Mouse (Mus musculus) left cerebral cortex, postnatal 36 days (tissue): ENCODE measurements around the gene Zfp184. TPM values are rescaled to one million over a fixed set of nuclear protein-coding genes. Genes with fewer than 3 reads are reported as not detected.
A peak's percentile ranks its signal among the peaks of the same experiment; 100 is the strongest.

Experiments used
- DNase-seq, 2 experiments: peaks; one replicate each; pipeline ENCODE4 v3.0.0; 2021 to 2022; ENCODE audit warnings: low spot score in 2 of 2, mixed read lengths in 1 of 2
- intact Hi-C: fragments of 180-260 bp; cut with DNase I; formaldehyde crosslinking; loops from one replicate; pipeline ENCODE4 v1.15.1; 2025
- total RNA-seq, 2 experiments: library from RNA; stranded (reverse); gene quantifications; 2 replicates each; pipeline ENCODE4 v1.2.3; 2021

Gene Zfp184
- total RNA-seq, 2 experiments from 2014 or later = 3.7 to 4.2 TPM

DNA sequence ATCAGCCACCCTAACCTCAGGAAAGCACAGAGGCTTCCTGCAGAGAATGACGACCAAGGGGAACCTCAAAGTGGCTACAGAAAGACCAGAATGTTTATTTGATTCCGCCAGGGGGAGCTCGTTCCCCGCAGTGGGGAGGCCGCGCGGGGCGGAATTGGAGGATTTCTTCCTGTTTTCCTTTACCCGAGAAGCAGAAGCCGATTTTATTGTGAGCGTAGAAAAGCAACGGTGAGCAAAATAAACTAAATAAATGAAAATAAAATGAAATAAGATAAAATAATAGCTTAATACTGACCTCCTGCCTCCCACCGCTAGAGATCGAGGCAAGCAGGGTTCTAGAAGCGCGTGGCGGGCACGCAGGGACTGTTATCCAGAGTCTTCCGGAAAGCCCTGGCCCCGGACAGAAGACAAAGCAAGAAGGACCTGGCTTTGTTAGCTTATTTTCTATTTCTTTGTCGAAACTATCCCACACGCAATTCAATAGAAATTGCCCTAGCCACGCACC, 29.4 kb downstream of the Zfp184 start:
- intact Hi-C loops = loop anchor here (1.0 to 2.0 kb wide), 2 partner anchors 33 to 55 kb away; no protein-coding TSS in a partner anchor
- peak; percentile 89 to 91 for DNase-seq

DNA sequence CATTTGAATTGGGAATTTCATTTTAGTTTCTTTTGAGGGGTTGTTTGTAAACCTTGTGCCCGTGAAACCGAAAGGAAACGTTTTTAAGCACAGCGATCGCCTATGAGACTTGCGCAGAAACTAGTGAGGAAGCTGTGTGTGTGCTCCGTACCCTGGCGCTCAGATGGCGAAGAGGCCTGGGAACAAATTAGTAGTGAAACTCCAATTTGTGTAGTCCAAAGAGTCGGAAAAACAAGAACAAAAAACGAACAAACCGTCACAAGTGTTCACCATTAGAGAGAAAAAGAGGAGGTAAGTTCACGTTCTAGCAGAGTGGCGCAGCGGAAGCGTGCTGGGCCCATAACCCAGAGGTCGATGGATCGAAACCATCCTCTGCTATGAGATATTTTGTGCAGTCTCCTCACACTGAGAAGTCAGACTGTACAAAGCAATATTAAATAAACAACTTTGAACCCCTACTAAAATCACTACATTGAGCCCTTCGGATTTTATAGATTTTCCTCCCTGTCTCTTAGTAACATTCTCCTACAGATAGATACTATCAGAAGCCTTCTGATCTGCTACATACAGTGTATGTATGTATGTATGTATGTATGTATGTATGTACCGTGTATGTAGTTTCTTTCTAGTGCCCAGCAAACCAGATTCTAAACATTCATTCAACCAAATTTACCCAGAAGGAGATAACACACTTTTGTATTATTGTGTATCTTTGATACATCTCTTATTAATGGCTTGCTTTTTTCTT, 30.0 kb downstream of the Zfp184 start:
- intact Hi-C loops = loop anchor here (1.0 to 2.0 kb wide), 2 partner anchors 34 to 54 kb away; no protein-coding TSS in a partner anchor
- peak; percentile 60 to 65 for DNase-seq

DNA sequence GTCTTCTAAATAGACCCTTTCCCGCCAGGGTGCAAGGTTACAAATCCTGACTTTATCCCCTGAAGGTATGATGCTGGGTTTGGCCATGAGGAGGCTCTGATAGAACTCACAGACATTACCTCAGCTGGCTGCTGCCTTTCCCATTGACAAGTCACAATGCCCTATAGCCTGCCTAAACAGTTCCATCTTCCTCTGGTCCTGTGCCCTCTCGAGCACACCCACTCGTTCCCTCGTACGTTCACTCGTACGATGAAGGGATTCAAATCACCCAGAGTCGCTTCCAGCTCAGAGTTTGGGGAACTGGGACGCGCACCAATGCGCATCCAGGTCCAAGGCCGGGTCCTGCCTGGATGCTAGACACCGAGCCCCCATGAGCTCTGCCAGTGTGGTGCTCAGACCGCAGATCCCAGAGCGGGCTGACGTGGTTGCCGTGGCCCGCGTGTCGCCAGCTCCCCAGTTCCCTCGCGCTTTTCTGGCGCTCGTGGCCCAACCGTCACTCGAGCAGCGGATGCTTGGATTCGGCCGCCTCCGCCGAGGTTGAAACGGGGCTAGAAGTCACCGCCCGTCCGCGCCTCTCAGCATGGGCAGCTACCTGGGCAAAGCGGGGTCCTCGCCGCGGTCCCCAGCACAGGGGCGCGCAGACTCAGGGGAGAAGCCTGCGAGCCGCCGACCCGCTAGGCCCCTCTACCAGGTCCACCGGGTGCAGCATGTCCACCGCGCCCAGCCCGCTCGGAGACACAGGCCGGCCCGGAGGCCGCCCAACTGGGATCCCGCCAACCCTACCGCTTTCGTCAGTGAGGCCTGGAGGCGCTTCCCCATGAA, 36.3 kb downstream of the Zfp184 start, which contains the start of gene Pom121l2:
Pom121l2 (plus strand) TSS at position 214 of the 822 bp plus-strand sequence.
- peak; percentile 22 to 32 for DNase-seq
- intact Hi-C loops = no loop called here

DNA sequence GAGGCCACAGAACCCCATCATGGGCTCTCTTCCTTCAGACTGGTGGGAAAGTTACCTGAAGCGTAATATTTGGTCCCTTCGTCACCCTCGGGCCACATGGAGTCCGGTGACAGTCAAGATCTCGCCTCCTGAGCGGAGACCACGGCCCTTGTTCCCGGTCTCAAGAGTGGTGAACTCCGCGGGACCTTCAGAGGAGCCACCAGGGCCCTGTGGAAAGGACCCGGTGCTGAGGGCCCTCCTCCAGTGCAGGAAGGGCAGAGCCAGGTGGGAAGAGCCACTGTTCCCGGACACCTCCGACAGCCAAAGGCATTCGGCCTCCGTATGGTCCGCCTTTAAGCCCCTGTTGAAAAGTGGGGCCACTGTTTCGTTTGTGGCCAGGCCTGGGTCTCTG, 36.9 kb downstream of the Zfp184 start:
- DNase-seq = no peak
- intact Hi-C loops = no loop called here

DNA sequence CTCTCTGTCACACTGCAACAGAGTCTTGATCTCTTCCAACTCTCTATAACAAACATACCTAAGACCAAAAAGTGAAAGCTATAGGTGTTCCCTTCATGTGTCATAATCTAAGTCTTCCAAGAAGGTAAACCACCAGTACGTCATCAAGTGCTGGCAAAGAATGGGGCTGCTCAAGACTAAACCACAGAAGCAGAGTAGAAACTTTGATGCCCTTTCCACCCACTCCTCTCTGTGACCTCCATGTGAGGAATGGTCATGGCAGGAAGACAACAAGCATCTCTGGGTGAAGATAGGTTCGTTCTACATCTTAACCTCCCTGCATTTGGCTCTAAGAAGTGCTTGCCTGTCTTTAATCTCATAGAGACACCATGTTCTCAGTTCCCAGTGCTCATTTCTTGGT, 39.6 kb downstream of the Zfp184 start:
- DNase-seq = no peak
- intact Hi-C loops = no loop called here

DNA sequence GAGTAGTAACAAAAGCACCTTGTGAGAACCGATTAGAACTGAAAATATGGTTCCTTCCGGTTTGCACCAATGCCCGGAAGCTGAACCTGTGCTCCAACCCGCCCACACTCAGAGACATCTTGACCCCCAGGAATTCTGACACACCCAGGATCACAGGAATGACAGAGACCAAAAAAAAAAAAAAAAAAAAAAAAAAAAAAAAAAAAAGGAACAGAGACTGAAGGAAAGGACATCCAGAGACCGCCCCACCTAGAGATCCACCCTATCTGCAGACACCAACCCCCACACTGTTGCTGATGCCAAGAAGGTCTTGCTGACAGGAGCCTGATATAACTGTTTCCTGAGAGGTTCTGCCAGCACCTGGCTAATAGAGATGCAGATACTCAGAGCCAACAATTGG, 47.7 kb downstream of the Zfp184 start:
- DNase-seq = no peak
- intact Hi-C loops = no loop called here

DNA sequence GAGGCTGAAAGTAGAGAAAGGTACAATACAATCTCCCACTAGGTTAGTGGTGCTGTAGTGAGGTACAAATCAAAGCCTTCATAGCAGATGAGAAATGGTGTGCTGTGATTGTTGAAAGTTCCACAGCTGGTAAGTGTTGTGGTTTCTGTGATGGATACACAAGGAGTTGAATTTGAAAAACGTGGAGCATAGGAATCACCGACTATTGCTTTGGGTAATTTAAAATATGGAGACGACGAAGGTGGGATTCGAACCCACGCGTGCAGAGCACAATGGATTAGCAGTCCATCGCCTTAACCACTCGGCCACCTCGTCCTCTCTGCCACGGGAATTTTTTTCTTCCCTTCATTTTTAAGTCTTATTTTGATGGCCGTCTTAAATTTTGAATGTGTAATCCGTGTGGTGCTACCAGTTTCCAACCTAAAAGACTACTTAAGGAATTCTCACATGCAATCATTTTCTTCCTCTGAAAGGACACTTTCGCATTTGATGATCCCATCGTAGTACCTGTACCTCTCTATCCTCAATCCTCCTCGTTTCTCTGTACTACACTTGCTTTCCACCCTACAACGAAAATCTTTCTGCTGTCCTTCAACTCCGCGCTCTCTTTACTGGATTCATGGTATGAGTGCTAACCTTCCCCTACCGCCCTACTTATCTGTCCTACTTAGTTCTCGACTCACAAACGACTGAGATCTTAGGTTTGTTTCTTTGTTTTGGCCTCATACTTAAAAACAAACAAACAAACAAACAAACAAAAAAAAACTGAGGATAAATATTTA, 49.3 kb downstream of the Zfp184 start:
- intact Hi-C loops = no loop called here
- DNase-seq = peak in 1 of 2 experiments; percentile 31

DNA sequence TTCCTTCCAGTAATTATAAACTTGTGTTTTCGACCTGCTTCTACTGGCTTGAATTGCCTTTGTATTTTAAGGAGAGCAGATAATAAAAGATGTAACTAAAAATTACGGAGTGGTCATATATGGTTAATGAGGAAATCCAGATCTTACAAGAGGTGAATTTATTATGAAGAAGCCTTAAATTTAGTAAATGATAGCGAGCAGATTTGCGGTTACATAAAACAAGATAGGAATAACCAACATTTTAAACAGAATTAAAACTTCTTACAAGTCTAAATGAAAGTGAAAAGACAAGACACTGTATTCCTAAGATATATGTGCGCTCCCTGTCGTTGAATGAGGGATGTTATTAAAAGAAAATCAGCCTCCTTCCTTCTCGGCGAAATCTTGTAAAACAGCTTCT, 50.0 kb downstream of the Zfp184 start:
- intact Hi-C loops = loop anchor here (5.0 kb wide), 1 partner anchor 78 kb away; no protein-coding TSS in a partner anchor
- no peak for DNase-seq

DNA sequence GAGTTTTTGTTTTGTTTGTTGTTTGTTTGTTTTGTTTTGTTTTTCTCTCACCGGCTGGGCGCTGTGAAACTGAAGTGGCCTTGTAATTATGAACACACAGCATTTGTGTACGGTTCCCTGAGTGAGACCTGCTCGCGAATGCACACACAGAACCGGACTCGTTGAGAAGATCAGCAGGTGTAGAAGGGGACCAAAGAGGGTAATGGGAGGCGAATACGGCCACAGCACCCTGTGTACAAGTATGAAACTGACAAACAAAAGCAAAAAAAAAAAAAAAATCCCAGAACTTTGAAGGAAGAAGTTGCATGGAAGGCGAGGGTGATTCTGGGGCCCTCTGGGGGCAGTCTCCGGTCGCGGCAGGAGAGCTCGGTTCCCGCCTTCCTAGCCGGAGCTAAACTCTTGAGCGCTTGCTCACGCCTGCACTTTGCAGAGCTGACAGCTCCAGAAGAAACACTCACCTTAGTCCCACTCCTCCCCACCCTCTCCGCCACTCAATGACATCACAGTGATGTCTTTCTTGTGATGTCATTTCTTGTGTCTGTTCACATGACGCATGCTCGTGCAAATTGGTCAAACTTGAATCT, 50.5 kb downstream of the Zfp184 start:
- DNase-seq = no peak
- intact Hi-C loops = loop anchor here (5.0 kb wide), 1 partner anchor 78 kb away; no protein-coding TSS in a partner anchor

DNA sequence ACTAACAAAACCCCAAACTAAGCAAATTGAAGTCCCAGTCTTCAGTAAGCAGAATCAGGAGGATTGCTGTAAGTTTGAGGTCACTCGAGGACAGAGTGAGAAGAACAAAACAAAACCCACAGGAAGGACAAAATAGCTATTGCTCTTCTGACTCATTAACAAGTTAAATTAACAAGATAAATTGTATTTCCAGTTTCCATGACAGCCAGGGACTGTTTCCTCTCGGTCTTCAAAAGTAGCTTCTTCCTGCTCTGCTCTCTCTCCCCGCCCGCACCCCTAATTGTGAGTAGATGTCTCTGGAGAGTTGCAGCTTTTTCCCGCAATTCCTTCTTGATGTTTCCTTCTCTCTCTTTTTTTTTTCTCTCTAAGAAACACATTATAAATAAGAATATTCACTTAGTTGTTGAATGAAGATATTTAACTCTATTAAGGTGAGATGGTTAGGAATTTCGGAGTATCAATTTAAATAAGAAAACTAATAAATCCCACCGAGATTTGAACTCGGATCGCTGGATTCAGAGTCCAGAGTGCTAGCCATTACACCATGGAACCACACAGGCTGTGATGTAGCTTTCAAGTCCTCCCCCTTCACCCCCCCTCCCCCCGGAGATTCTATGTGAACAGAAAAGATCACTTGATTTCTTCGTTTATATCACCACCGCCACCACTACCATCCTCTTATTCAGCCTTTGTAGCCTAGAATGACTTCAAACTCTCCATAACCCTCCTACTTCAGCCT, 51.4 kb downstream of the Zfp184 start:
- DNase-seq = no peak
- intact Hi-C loops = loop anchor here (5.0 kb wide), 1 partner anchor 79 kb away; no protein-coding TSS in a partner anchor

DNA sequence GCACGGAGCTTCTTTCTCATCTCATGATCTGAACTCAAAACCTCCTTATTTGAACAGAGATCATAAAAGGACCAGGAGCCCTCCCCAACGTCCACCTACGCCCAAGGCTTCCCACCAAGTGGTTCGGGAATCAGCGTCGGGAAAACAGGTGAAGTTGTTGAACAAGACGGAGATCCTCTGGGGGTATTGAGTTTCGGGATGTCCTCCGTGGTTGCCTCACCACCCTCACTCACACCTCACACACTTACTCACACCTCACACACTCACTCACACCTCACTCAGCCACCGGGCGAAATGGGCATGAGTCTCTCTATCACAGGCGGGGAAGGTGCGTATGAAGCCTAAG, 51.9 kb downstream of the Zfp184 start:
- intact Hi-C loops = loop anchor here (5.0 kb wide), 1 partner anchor 80 kb away; no protein-coding TSS in a partner anchor
- DNase-seq = peak in 1 of 2 experiments; percentile 16

DNA sequence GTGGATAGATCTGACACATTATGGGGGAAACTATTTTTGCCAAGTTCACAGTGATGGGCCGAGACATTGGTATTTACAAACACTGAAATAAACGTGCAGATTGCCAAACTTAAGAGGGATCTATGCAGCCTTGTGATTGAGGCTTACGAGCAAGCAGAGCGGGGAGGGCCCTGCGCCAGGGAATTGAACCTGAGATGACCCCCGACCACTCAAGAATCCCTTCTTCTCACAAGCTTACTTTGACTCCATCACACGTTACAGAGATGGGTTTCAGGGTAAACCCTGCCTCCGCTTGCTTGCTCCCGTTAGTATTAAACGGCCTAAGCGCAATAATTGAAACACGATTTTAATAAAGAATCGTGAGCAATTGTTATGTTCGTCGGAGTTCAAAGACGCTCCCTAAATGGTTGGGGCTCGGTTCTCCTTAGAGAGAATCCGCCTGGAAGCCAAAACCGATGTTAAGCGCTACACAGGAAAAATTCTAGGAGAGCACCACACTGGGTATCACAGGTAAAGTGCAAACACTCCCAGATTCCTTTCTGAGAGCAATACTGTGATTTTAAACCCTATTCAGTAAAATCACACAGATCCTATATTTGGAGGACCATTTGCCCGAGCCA, 52.4 kb downstream of the Zfp184 start:
- no peak for DNase-seq
- intact Hi-C loops = loop anchor here (5.0 kb wide), 1 partner anchor 80 kb away; no protein-coding TSS in a partner anchor

DNA sequence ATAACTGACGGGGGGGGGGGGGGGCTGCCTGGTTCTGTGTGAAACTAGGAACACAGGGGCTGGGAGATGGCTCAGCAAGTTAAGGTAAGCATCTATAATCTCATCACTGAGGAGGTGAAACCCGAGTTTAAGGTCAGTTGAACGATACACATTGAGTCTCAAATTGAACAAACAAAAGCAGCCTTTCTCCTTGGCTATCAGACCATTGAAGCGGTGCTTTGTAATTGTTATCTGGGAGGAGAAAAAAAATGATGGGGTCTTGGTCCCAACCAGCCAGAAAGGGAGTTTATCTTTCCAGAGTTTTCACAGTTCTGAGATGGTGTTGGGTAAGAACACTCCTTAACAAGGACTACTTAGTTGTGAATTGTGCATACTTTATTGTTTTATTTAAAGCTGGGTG, 52.9 kb downstream of the Zfp184 start:
- intact Hi-C loops = loop anchor here (2.0 to 5.0 kb wide), 2 partner anchors 15 to 81 kb away; no protein-coding TSS in a partner anchor
- no peak for DNase-seq

DNA sequence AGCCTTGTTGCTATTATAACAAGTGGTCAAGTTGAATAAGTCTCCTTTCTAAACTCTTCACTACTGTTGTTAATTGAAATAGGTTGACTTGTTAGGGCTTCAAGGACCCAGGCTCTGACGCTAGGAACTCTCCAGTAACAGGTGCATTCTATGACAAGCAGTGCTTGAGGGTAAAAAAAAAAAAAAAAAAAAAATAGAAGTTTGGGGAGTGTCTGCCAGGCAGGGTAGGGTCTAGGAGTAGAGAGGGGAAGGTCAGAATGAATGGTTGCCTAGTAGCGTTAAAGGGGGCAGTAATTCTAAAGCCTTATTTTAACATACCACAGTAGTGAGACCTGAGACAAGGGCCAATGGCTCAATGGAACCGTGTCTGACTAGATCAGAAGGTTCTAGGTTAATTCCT, 53.5 kb downstream of the Zfp184 start:
- intact Hi-C loops = loop anchor here (2.0 to 5.0 kb wide), 2 partner anchors 14 to 81 kb away; no protein-coding TSS in a partner anchor
- DNase-seq = no peak

DNA sequence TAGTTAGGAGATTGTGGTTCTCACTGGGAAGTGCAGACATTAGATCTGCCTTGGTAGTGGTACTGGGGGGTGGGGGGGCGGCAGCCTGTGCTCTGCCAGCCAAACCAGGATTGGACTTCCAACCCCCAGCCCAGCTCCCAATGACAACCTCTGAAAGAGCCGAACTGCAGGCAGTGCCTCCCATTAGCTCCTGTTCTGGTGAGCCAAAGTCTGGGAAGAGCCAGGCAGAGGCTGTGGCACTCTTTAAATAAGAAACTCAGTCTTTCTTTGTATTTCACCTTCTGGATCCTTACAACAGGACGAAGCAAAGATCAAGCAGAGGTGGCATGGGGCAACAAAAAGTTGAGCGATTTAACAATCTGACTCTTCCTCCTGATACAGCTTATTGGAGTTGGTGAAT, 54.3 kb downstream of the Zfp184 start:
- intact Hi-C loops = loop anchor here (2.0 to 5.0 kb wide), 2 partner anchors 14 to 82 kb away; no protein-coding TSS in a partner anchor
- no peak for DNase-seq

DNA sequence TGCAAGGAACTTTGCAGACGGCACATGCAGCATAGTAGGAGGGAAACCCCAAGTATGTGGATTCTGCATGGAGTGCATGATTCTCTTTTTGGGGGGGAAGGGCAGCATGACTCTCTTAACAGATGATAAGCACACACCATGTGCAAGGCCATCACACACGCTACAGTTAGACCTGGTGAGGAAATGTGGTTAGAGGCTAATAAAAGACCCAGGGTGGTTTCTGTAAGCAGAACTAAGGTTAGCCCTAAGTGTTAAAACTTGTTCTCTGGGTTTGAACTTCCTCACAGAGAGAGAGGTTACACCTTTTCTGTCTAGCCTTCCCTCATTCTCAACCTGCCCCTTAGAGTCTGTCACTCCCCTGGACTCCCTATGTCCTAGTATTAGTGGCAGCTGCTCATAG, 56.5 kb downstream of the Zfp184 start:
- no peak for DNase-seq
- intact Hi-C loops = no loop called here

DNA sequence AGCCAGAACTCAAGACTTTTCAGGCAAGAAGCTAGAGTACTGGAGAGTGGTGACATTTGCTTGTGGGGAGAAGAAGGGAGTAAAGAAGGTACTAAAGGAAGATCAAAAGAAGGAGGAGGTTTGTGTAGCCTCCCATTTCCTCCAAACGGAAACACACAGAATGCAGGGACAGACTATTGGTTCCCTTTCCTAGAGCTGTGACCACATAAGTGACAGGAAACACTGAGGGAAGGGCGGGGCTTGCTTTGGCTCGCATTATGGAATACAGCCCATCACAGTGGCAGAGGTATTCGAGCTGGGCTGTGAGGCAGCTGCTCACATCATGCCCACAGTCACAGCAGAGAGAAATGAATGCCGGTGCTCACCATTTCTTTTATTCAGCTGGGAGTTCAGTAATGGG, 56.9 kb downstream of the Zfp184 start:
- DNase-seq = no peak
- intact Hi-C loops = no loop called here
